Mouse (Mus musculus): Measurements from ENCODE around the gene Dbil5. TPM values are rescaled to one million over a fixed set of nuclear protein-coding genes. Genes with fewer than 3 reads are reported as not detected.
"Not testable (repeated sequence)": the region's sequence is repeated elsewhere in the genome, so short reads cannot be mapped to it uniquely, and the experiment has no call there.

Gene Dbil5
- polyA plus RNA-seq (2012; rRNA removed), result 1.4 and 1.5 TPM in 2 replicates

- DNase-seq (ENCODE audit: extremely low spot score in 1 of 2, low spot score in 1 of 2), result peak; percentile 92 to 98
Observed at GRCm38 (mm10) chr11:76217390-76217800, at the start of gene Dbil5, which contains the start of gene Gemin4. Dbil5 (plus strand) TSS chr11:76217608. Gemin4 (minus strand) TSS chr11:76217664.

GRCm38 (mm10) chr11:76168976-76169375 is 48.4 kb upstream of the Dbil5 start:
- DNase-seq (ENCODE audit: extremely low spot score in 1 of 2, low spot score in 1 of 2), result no peak

DNA sequence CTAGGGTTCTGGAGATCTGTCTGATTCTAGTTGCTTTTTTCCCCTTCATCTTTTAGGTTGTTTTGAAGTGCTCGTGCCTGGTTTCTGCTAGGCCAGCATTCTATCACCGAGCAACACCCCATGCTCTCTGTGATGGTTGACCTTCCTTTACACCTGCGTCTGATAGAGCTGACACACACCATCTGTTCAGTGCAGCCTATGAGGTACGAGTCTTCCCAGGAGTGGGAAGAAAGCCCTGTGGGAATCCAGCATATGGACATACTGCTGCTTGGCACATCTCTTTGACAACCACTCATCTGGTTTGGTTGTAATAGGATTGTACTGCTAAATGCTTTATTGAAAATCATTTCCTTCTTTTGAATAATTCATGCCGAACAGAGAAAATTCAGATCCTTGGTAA is 47.2 kb upstream of the Dbil5 start:
- DNase-seq (ENCODE audit: extremely low spot score in 1 of 2, low spot score in 1 of 2), result peak in 1 of 2 experiments; percentile 30

- peak; percentile 25 to 69 for DNase-seq (ENCODE audit: extremely low spot score in 1 of 2, low spot score in 1 of 2)
Observed at GRCm38 (mm10) chr11:76178726-76179494, 38.5 kb upstream of the Dbil5 start.

GRCm38 (mm10) chr11:76179495-76180145 is 37.8 kb upstream of the Dbil5 start, which contains the start of the genes Vps53 and Fam57a:
Vps53 (minus strand) TSS chr11:76179647.
Fam57a (plus strand) TSS chr11:76179671.
- DNase-seq (ENCODE audit: extremely low spot score in 1 of 2, low spot score in 1 of 2), result peak; percentile 76 to 94

DNA sequence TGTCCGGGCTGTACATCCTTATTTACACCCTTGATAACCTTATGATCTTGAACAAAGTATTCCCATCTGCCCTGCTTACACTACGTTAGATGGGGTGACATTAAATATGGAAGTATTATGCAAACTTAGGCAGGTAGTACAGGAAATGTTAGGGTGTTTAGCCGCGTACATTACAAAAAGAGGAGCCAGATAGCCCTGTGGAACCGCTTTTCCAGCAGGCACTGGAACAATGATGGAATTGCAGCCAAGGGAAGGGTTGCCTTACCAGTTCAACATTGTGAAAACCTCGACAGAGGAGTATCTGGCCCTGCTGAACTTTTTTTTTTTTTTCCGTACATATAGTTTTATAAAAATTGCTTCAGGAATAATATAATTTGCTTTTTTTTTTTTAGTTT is 37.3 kb upstream of the Dbil5 start:
- no peak for DNase-seq (ENCODE audit: extremely low spot score in 1 of 2, low spot score in 1 of 2)

DNA sequence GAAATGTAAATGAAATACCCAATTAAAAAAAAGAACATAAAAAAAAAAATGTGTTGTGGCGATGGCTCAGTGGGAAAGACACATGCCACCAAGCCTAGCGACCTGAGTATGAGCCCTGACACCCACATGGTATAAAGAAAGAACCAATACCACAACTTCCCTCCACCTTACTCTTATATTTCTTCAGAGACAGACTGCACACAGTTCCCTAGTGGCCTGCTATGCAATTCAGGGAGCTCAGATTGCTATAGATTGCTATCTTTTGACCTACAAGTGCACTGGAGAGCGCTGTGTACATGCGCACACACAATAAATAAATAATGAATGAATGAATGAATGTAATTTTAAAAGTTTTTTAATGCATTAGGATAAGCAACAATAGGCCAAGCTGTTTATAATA is 33.7 kb upstream of the Dbil5 start:
- DNase-seq (ENCODE audit: extremely low spot score in 1 of 2, low spot score in 1 of 2), result no peak

DNA sequence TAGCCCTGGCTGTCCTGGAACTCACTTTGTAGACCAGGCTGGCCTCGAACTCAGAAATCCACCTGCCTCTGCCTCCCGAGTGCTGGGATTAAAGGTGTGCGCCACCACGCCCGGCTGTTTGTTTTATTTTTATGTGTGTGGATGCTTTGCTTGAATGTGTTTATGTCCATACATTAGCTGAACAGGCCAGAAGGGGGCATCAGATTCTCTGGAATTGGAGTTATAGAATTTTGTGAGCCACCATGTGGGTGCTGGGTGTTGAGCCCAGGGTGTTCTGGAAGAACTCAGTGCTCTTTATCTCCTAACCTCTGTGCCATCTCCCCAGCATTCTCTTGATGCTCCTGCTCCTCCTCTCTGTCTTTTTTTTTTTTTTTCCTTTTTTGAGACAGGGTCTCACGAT is 30.5 kb upstream of the Dbil5 start:
- no peak for DNase-seq (ENCODE audit: extremely low spot score in 1 of 2, low spot score in 1 of 2)

GRCm38 (mm10) chr11:76196275-76196976 is 21.0 kb upstream of the Dbil5 start:
- DNase-seq (ENCODE audit: extremely low spot score in 1 of 2, low spot score in 1 of 2), result no peak

DNA sequence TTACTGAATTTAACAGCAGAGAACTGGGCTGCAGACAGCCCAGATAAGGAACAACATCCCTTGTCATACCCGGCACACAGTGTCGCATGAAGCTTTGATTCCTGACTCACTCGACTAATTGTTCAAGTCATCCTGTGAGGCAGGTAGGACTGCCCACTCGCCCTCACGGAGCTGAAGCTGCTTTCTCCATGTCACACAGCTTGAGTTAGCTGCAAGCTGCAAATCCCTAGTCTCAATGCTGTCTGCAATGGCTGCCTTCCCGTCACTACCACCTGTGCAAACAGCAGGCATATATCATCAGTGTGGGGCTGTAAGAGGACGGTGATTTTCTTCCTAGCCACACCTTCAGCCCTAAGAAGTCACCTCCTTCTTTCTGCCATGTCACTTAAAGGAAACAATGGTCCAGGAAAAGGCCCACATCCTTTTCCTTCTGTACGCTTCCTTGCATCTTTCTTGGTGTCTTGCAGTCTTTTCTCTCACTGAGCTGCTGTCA is 20.4 kb upstream of the Dbil5 start:
- DNase-seq (ENCODE audit: extremely low spot score in 1 of 2, low spot score in 1 of 2), result no peak

- DNase-seq (ENCODE audit: extremely low spot score in 1 of 2, low spot score in 1 of 2), result peak; percentile 55 to 77
Observed at GRCm38 (mm10) chr11:76201761-76202674, 15.4 kb upstream of the Dbil5 start.

DNA sequence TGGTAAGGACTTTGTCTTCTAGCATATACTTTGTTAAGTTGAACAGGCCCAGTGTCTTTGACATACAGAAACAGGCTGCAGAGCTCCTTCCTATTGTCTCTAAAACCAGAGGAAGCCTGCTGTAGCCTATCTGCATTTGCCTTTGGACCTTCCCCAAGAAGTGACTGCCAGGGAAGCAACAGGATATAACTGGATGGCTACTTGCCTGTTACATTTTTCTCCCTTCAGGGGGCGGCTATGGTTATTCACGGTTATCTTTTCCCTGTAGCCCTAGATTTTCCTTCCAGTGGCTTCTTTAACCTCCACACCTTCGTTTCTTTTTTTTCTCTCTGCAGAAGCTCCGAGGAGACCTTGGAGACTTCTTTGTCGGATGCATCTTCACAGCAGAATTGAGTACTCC is 10.6 kb upstream of the Dbil5 start:
- DNase-seq (ENCODE audit: extremely low spot score in 1 of 2, low spot score in 1 of 2), result no peak

GRCm38 (mm10) chr11:76210228-76210985 is 7.0 kb upstream of the Dbil5 start:
- DNase-seq (ENCODE audit: extremely low spot score in 1 of 2, low spot score in 1 of 2), result peak in 1 of 2 experiments; percentile 43

DNA sequence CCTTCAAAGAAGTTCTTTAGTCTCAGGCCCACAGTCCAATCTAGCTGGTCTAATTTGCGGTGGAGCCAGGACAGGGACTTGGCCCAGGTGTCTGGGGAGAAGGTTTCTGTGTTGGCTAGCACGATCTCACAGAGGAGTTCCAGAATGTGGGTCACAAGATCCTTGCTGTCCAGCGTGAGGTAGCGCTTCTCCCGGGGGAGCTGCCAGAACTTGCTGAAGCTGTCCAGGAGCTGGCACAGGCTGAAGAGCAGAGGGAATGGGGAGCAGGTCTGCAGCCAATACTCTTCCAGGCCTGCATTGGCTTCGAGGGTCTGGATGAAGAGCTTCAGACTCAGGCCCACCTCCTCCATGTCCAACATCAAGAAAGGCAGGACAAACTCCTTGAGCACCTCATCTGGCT is 5.8 kb upstream of the Dbil5 start:
- DNase-seq (ENCODE audit: extremely low spot score in 1 of 2, low spot score in 1 of 2), result not testable (repeated sequence)

DNA sequence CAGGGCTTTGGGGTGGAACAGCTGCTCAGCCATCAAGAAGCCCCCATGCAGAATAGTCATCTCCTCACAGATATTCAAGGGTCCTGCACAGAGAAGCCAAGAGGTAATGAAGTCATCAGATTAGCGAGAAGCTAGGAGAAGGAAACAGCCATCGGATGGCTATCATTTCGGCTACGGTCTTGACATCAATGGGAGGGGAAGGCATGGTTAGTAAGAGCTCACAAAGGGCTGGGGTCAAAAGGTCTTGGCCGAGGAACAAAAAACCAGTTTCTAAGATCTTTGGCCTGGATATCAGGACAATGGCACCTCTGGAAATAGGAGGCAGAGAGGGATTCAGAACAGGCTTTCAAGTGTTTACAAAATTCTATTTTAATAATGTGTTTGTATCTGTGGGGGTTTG is 3.6 kb upstream of the Dbil5 start:
- DNase-seq (ENCODE audit: extremely low spot score in 1 of 2, low spot score in 1 of 2), result no peak

DNA sequence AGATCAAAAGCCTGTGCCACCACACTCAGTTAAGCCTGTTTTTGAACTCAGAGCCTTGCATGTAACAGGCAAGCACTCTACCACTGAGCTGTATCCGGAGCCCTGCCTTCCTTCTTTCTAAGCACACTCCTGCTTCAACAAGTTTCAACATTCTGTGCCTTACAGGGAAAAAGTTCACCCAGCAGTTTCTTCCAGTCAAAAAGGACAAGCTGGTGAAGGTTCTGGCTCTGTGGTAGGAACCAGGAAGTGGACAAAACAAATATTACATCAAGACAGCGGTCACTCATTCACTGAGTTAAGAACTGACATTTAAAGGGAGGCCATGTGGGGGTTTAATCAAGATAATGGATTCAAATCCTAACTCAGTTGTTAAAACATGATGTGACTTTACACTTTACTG is 2.4 kb upstream of the Dbil5 start:
- DNase-seq (ENCODE audit: extremely low spot score in 1 of 2, low spot score in 1 of 2), result no peak

DNA sequence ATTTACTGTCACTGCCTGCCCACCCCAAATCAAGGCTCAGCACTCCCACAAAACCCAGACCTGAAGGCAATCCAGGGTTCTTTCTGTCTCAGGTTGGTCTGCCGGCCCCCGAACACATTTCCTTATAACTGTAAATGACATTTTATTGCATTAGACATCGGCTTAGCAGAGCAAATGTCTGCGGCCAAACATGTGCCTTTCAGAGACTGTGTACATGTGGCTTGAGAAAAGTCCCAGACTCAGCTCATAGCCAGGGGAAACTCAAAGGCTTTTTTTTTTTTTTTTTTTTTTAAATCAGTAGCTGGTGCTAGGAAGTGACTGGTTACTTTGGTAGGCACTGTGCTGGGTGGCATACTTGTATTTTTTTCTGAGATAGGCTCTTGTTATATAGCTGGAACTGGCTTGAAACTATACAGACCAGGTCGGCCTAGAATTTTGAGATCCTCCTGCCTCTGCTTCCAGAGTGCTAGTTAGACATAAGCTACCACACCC is 1.3 kb upstream of the Dbil5 start:
- DNase-seq (ENCODE audit: extremely low spot score in 1 of 2, low spot score in 1 of 2), result no peak

DNA sequence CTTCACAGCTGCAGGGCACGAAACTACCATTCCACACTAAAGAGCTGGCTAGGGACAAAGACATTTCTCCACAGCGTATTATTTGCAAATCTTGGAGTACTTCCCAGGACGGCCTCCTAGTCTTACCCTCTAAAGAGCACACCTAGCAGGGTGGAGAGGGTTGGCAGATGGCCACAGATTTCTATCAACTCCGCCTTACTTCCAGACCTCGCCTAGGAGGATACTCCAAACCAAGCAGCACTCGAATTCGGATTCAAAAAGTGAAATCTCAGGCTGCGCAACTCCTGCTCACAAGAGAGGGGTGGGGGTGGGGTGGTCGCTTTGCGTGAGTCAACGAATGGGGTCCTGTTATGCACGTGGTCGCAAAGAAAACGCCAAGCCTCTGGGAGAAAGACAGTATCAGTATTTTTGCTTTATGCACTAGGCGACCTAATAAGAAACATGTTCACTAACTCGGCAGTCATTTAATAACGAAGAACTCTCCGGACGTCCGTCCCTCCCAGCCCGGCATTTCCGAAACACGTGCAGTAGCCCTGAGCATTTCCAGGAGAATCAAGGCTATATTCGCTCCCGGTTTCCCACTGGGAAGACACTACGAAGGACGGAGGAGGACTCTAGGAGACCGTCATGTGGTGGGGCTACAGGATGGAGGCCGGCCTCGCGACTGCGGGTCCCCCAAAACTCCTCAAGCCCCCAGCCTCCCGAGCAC is 573 bp upstream of the Dbil5 start:
- peak; percentile 26 to 37 for DNase-seq (ENCODE audit: extremely low spot score in 1 of 2, low spot score in 1 of 2)

GRCm38 (mm10) chr11:76224631-76225030 is 7.2 kb downstream of the Dbil5 start:
- no peak for DNase-seq (ENCODE audit: extremely low spot score in 1 of 2, low spot score in 1 of 2)

Data from frontal cortex, adult 2 months (tissue).